Mouse (Mus musculus) G1E (cell line): Measurements from ENCODE around the gene Aff3. TPM values are rescaled to one million over a fixed set of nuclear protein-coding genes. Genes with fewer than 3 reads are reported as not detected.

Source experiments
- ATAC-seq: 2 replicates; pipeline ENCODE4 v1.8.0; 2016; ENCODE audit warnings: mild to moderate bottlenecking; ENCODE audit not compliant: insufficient number of reproducible peaks, poor library complexity, low FRiP score, severe bottlenecking; ENCODE audit errors: extremely low read depth
- DNase-seq: peaks from one replicate; pipeline ENCODE4 v3.0.0; 2012; ENCODE audit warnings: low spot score
- H3K27me3 ChIP-seq: 2 replicates; pipeline ENCODE4 v1.6.1; 2012; ENCODE audit warnings: mild to moderate bottlenecking, low read length, inconsistent platforms; ENCODE audit not compliant: insufficient read depth
- H3K36me3 ChIP-seq: replicated peaks from 2 replicates; pipeline ENCODE3; 2012; ENCODE audit warnings: mild to moderate bottlenecking, inconsistent platforms
- H3K4me1 ChIP-seq: 2 replicates; pipeline ENCODE4 v1.6.1; 2012; ENCODE audit warnings: low read depth, low read length, inconsistent platforms, mixed read lengths; ENCODE audit not compliant: insufficient read depth
- H3K4me3 ChIP-seq: 2 replicates; pipeline ENCODE4 v1.5.1; 2012; ENCODE audit warnings: low read depth, mild to moderate bottlenecking, inconsistent platforms, low read length, moderate library complexity, mixed read lengths
- H3K9me3 ChIP-seq: replicated peaks from 2 replicates; pipeline ENCODE4 v1.6.1; 2012; ENCODE audit warnings: inconsistent platforms
- CTCF ChIP-seq: IDR thresholded peaks from 2 replicates; pipeline ENCODE4 v1.5.1; 2012; ENCODE audit warnings: low read depth, low read length, inconsistent platforms, mixed read lengths
- GATA1 ChIP-seq: IDR thresholded peaks from 2 replicates; pipeline ENCODE4 v1.6.1; 2012; ENCODE audit warnings: borderline replicate concordance, low read length, inconsistent platforms, mixed read lengths
- GATA2 ChIP-seq: IDR thresholded peaks from 2 replicates; pipeline ENCODE4 v1.6.1; 2012; ENCODE audit warnings: low read depth, low read length, inconsistent platforms, borderline replicate concordance
- POLR2AphosphoS5 ChIP-seq: IDR thresholded peaks from 2 replicates; pipeline ENCODE4 v1.6.1; 2012; ENCODE audit warnings: low read depth, low read length, inconsistent platforms; ENCODE audit not compliant: insufficient replicate concordance
- TAL1 ChIP-seq: conservative IDR thresholded peaks from 2 replicates; pipeline ENCODE4 v1.6.1; 2012; ENCODE audit warnings: low read depth, low read length, inconsistent platforms, mixed read lengths
- polyA plus RNA-seq: library from polyadenylated mRNA; stranded (reverse); fragments of >175 nt; gene quantifications from 2 replicates; pipeline ENCODE4 v1.2.3, GENCODE M21; 2012
- total RNA-seq, 2 experiments: library from RNA; stranded (forward) in 1 of 2; stranded (reverse) in 1 of 2; fragments of 200-1000 nt in 1 of 2; fragments of >200 nt in 1 of 2; fragmentation: Nextera tagmentation in 1 of 2; gene quantifications; 2 replicates each; pipeline ENCODE4 v1.2.3; 2014 to 2017

Aff3 gene
- total and polyA plus RNA-seq, 3 experiments, result 2.3 to 6.9 (median 6.3) TPM

GRCm38 (mm10) chr1:38428708-38429683 is 235.8 kb downstream of the Aff3 start:
- no peak for TF ChIP-seq GATA1
- no peak for TF ChIP-seq POLR2AphosphoS5
- TF ChIP-seq TAL1, result no peak
- no peak for TF ChIP-seq GATA2
- no peak for TF ChIP-seq CTCF
- no peaks in the 10 kb centered on the region for H3K9me3 ChIP-seq
- no peak overlapping the region for H3K4me3 ChIP-seq
- DNase-seq (no peak), ATAC-seq (no peak)
- H3K27me3 ChIP-seq, result no peaks in the 10 kb centered on the region
- H3K4me1 ChIP-seq, result no peaks in the 10 kb centered on the region
- H3K36me3 ChIP-seq, result no peaks in the 10 kb centered on the region

- ATAC-seq (no peak), DNase-seq (no peak)
- Histone ChIP-seq H3K36me3 (no peaks in the 10 kb centered on the region), H3K9me3 (no peaks in the 10 kb centered on the region), H3K4me1 (no peaks in the 10 kb centered on the region), H3K4me3 (no peak overlapping the region), H3K27me3 (no peaks in the 10 kb centered on the region)
- TF ChIP-seq TAL1, result no peak
- TF ChIP-seq POLR2AphosphoS5, result no peak
- no peak for TF ChIP-seq GATA1
- no peak for TF ChIP-seq GATA2
- no peak for TF ChIP-seq CTCF
Observed at GRCm38 (mm10) chr1:38422921-38423320, 241.8 kb downstream of the Aff3 start.

- peaks cover 8% of the 10 kb centered on the region for H3K27me3 ChIP-seq
- DNase-seq (no peak), ATAC-seq (no peak)
- no peak overlapping the region for H3K4me3 ChIP-seq
- H3K9me3 ChIP-seq, result no peaks in the 10 kb centered on the region
- no peak for TF ChIP-seq POLR2AphosphoS5
- no peak for TF ChIP-seq TAL1
- TF ChIP-seq CTCF, result no peak
- no peak for TF ChIP-seq GATA2
- TF ChIP-seq GATA1, result no peak
- H3K36me3 ChIP-seq, result no peaks in the 10 kb centered on the region
- H3K4me1 ChIP-seq, result no peaks in the 10 kb centered on the region
Observed at GRCm38 (mm10) chr1:38419331-38419730, 245.4 kb downstream of the Aff3 start.

- no peaks in the 10 kb centered on the region for H3K9me3 ChIP-seq
- H3K4me3 ChIP-seq, result no peak overlapping the region
- no peak for DNase-seq
- H3K4me1 ChIP-seq, result no peaks in the 10 kb centered on the region
- ATAC-seq, result no peak
- H3K27me3 ChIP-seq, result peaks cover 8% of the 10 kb centered on the region
- TF ChIP-seq GATA2, result no peak
- TF ChIP-seq POLR2AphosphoS5, result no peak
- TF ChIP-seq TAL1, result no peak
- no peaks in the 10 kb centered on the region for H3K36me3 ChIP-seq
Observed at GRCm38 (mm10) chr1:38418181-38419032, 246.3 kb downstream of the Aff3 start.

- H3K36me3 ChIP-seq, result no peaks in the 10 kb centered on the region
- no peaks in the 10 kb centered on the region for H3K4me1 ChIP-seq
- no peak for DNase-seq
- no peak overlapping the region for H3K4me3 ChIP-seq
- H3K9me3 ChIP-seq, result no peaks in the 10 kb centered on the region
- peaks cover 8% of the 10 kb centered on the region for H3K27me3 ChIP-seq
- TF ChIP-seq POLR2AphosphoS5 (no peak), GATA1 (no peak), TAL1 (no peak), GATA2 (no peak), CTCF (no peak)
- ATAC-seq, result no peak
Observed at GRCm38 (mm10) chr1:38417196-38417595, 247.6 kb downstream of the Aff3 start.

- DNase-seq (no peak), ATAC-seq (no peak)
- H3K27me3 ChIP-seq, result peaks cover 11% of the 10 kb centered on the region
- no peaks in the 10 kb centered on the region for H3K4me1 ChIP-seq
- H3K9me3 ChIP-seq, result no peaks in the 10 kb centered on the region
- TF ChIP-seq POLR2AphosphoS5 (no peak), GATA1 (no peak), TAL1 (no peak), GATA2 (no peak), CTCF (no peak)
- no peak overlapping the region for H3K4me3 ChIP-seq
- H3K36me3 ChIP-seq, result no peaks in the 10 kb centered on the region
Observed at GRCm38 (mm10) chr1:38415511-38415910, 249.2 kb downstream of the Aff3 start.
